Mouse (Mus musculus) right cerebral cortex, adult 2 months (tissue): ENCODE results near the gene Ssmem1.

Experiments used
- DNase-seq, 2 experiments: peaks; one replicate each; pipeline ENCODE4 v3.0.0; 2021 to 2022; ENCODE audit warnings: low spot score in 2 of 2

The Ssmem1 gene

DNA sequence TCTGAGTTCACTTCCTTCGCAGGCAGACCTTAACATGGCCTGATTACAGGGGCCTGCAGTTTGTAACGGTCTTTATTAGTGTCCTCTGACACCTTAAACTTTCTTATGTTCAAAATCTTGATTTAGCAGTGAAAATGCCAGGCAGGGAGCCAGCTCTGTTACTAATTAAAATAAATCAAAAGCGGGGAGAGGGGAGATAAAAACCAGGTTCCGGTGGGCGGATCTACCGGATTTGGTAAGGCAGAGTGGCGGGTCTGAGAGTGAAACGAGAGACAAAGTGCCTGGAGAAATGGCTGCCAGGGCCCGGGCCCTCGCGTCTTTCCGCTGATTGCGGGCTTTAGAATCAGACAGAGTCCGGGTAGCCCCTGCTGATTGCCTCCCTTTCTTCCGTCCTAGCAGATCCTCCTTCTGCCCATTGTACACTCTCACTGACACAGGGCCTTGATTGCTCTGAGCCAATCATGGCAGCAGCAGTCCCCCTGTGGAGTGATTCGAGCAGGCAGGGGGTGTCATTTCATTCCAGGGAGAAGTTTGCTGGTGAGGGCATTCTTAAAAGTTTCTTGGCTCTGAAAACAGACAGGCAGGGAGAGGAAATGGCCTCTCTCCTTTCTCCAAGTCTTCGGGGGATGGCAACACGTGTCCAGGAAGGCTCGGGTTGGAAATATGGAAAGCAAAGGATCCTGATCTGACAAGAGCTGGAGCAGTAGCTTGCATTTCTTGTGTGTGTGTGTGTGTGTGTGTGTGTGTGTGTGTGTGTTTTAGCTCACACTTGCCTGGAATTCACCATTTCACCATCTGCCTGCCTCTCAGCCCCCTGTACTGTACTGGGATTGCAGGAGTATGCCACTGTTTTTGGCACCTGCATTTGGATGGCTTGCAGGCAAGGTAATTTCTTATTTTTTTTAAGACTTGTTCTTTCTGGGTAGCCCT is 17.2 kb downstream of the Ssmem1 start:
- no peak for DNase-seq

DNA sequence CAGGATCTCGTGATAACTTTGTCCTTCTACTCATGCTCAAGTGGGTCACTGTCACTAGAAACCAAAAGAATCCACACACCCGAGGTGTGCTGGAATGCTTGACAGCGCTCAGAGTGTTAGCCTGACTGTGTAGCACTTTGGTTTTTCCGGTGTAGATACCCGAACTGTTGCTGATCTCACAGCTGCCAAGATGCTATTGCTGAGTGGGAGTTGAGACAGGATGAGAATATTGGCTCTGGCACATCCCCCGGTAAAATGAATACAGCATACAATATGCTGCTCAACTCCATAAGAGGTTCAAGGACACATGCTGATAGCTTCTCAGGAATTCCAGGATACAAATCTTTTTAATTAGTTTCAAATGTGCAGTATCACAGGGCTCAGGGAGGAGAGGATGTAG is 19.2 kb downstream of the Ssmem1 start:
- peak; percentile 36 to 44 for DNase-seq

DNA sequence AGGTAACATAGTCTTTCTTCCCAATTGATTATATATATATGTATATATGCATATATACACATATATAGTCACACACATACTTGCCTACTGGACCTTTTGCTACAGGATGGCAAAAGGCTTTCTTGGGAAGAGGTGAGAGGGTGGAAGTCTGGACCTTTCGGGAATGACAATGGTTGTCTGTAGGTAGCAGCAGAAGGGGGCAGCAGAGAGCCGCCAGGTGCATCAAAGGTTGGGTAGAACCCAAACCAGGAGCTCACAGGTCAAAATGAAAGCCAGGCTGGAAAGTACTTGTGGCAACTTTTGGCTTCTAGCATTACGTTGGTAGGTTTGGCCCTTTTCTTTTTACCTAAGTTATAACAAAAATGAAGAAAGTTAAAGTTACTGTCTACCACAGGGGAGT is 25.7 kb downstream of the Ssmem1 start:
- peak in 1 of 2 experiments; percentile 28 for DNase-seq

DNA sequence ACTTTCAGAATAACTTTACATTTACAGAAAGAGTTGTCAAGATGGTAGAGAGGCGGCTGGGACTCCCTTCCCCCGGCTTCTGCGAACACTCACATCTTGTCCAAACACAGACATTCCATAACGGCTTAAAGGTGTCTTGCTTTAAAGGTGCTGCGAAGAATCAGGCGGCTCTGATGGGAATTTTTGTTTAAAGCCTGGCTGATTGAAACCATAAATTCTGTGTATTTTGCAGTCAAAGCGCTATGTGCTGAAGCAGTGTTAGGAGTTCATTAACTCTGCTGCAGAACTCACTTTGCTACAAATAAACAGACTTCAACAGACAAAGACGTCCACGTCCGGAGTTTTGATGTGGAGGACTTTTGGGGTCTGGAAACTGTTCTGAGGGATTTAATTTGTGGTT is 28.6 kb downstream of the Ssmem1 start:
- no peak for DNase-seq

DNA sequence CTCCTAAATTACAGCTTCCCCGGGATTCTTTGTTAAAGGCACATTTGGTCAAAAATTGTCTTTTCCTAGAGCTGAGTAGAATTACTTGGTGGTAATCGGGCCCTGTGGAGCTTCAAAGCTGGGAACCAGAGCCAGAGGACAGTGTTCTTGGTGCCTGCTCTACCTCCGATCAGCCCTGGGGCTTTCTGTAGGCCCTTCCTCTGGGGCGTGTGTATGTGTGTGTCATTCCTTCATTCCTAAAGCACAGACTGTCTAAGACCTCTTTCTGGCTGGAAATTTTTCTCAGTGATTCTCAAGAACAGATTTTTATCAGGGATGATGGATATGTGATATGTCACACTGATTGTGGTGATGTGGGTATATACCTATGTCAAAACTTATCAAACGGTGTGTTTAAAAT is 29.2 kb downstream of the Ssmem1 start:
- no peak for DNase-seq

DNA sequence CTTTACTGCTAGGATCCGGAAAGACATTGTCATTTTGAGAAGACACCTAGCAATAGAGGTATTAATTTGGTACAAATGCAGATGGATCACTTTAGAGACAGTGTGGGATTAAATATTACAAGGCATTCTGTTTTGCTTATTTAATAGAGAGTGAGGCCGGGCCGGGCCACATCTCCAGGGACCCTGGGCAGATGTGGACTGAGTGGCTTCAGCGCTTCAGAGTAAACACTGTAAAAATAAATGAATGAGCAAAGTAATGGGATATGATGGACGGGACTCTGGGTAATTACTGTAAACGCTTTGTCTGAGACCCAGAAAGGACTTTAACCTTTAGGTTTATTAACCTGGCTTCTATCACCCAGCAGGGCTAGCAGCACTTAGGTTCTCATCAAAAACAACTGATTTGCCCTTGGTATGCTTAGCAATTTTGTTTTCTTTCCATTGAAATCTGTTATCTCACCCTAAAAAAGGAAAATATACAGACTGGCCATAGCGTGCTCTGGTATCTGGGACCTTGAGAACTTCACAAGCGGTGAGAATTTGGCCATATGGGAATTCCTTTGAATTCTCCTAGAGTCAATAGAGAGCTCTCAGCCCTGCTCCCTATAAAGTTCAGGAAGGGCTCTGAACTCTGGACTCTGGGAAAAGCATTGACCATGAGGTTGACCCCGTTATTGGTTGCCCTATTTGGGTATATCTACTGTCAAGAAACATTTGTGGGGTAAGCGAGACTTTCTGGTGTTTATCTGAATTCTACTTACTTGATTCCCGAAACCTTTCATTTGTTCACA is 31.6 kb downstream of the Ssmem1 start, which contains the start of gene Cpa2:
TSS of gene Cpa2 (plus strand) at position 574 of the 791 bp plus-strand sequence.
- DNase-seq, result no peak

DNA sequence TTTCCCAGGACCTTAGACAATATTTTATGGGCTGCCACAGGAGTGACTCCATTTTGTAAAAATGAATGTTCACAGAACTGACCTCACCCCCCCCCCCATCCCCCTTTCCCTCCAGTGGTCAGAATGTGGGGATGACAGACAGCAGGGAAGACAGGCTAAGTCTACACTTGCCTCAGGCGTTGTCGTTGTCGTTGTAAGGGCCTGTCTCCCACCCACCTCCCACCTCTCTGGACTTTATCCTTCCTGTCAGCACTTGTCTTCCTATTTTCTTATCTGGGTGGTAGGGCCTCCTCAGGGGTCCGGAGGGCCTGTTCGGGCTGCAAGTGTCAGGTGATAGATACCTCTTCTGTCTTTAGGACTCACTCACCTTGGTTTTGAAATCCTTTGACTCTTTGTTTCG is 32.6 kb downstream of the Ssmem1 start:
- DNase-seq, result no peak

DNA sequence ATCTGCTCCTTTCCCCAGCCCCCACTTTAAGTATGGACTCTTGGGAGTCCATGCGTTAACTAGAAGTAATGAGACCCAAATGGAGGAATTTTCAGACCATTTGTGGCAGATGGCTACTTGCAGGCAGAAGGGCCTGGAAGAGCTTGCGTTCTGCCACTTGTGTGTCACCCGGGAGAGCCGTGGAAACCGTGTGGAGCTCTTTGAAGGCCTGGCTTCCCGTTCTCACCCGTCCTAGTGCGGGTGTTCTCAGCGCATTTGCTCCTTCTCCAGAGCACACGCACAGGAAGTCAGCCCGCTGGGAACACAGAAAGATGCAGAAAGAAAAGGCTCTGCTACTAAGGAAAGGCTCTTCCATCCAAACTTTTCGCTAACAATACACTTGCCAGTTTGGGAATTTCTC is 33.4 kb downstream of the Ssmem1 start:
- no peak for DNase-seq

DNA sequence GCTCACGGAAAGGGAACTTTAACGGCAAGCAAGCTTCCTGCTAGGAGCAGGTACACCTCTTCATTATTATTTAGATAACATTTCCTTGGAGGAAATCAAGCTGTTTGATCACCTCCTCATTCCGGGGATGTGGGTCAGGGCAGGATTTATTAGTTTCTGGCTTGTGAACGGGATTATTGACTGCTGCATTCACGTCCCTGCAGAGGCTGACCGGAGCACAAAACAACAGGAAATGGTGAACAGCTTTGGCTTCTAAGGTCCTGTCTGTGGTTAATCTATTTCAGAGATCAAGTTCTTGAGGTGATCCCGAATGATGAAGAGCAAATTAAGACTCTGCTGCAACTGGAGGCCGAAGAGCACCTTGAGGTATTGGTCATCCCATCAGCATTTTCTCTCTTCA is 34.2 kb downstream of the Ssmem1 start:
- no peak for DNase-seq

DNA sequence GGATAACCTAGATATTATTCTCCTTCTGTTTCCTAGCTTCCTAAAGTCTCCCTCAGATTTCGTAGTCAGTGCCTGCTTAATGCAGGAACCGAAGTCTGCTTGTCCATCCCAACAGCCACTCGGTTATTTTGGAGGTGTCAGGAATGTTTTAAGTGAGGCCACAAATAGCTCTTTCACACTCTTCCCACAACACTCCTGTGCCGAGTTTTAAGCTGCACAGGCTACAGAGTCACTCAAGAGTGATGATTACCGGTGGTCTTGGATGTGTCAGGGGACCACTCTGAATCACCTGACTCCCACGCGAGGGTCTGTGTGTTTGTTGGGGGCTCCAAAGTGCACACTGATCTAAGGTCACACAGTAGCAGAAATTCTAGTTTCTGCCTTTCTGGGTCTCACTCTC is 36.0 kb downstream of the Ssmem1 start:
- peak; percentile 43 to 47 for DNase-seq

DNA sequence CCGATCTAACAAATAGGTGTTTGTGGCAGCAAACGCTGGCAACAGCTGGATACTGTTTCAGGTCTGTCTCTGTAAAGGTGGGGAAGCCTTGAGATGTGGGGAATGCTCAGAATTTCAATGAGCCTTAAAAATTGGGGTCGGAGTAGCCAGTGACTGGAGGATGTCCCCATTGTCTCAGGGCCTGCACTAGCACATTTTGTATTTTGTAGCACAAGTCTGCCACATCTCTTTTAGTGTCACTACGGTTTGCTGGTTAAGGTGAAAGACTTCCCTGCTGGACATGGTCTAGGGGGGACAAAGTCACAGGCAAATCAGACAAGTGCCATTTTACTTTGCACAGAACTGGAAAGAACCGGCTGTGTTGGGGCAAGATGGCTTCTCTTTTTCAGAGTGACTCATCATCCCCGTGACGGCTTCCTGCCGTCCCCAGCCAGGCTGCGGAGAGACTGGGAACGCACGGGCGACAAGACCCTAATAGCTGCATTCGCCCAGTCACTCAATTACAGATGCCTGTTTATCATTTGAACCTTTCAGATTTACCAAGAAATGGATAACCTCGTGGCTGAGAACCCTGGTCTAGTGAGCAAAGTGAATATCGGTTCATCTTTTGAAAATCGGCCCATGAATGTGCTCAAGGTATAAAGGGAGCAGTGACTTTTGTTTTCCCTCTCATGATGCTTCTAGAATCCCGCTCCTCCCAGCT is 37.1 kb downstream of the Ssmem1 start:
- DNase-seq, result peak; percentile 41 to 43

DNA sequence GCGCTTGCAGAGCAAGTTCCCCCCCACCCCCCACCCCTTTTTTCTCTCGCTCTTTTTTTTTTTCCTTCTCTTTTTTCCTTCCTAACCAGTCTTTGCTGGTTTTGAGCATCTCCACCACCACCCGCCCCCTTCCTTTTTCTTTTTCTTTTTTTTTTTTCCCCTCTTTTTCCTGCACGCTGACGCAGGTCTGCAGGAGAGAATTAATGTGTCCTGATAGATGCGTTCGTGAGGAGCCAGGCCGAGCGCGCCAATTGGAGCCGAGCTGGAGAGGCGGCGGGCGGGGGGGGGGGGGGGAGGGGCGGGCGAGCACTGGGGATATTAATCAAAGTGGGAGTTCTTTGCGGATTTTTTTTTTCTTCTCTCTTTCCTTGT is 37.6 kb downstream of the Ssmem1 start:
- no peak for DNase-seq

DNA sequence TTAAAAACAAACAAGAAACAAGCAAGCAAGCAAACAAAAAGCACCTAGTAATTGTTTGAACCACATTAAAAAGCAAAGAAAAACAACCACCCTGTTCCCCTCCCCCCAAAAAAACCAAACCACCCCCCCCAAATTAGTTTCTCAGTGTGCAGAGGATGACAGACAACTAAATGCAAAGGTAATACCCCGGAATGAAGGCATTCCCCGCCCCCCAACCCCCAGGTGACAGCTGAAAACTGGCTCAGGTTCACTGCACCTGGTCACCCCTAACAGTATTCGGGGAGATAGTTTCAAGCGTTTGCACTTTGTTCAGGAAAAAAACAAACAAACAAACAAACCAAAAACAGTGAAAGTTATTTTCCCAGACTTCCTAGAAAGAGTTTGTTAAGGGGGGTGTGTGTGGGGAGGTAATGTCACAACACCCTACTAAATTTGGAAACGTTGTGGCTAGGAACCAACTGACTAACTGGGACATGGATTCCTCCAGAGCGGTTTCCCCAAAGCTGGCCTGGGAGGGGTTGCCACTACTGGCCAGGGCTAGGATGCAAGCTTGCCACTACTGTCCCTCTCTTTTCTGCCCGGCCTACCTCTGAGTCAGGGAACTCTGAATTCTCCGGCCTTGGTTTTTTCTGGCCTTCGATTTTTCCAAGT is 38.1 kb downstream of the Ssmem1 start:
- no peak for DNase-seq

DNA sequence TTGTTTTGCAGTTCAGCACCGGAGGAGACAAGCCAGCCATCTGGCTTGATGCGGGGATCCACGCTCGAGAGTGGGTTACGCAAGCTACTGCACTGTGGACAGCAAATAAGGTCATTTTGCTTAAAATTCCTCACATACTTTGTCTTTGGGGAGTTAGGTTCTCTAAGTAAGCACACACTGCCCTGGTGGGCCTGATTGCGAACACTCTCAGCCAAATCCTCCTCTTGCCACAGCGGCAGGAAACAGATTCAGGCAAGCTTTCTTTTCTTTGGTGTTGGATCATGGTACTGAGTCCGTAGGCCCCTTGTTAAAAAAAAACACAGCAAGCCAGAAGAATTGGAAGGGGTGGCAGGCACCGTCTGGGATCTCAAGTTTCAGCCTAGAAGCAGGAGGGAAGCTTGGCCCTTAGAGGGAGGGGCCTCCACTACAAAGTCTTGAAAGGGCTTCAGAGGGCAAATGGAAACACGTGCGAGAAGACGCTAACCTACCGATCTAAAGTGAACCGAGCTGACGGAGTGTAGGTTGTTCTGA is 39.6 kb downstream of the Ssmem1 start:
- DNase-seq, result peak in 1 of 2 experiments; percentile 22

DNA sequence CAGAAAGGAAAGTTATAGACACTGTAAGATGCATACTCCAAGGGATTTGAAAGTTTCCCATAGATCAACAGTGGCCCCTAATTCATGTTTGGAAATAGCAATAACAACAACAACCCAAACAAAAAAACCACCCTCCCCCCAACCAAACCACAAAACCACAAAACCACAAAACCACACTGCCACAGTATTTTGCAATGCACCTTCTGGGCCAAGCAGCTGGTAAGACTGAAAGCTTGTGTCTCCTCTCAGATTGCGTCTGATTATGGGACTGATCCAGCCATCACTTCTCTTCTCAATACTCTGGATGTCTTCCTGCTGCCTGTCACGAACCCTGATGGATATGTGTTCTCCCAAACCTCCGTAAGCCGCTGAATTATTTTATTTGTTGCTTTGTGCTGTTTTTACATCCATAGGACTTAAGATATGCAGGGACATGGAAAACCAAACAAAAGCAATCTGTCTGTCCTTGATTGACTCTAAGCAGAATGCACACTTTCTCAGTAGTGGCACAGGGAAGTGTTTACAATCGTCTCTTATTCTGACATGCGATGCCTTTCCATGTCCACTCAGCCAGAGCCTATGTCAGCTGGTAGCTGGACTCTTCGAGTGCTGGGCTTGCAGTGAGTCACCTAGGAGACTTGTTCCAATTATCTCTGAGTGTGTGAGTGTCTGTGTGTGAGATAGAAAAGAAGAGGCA is 41.0 kb downstream of the Ssmem1 start:
- no peak for DNase-seq

DNA sequence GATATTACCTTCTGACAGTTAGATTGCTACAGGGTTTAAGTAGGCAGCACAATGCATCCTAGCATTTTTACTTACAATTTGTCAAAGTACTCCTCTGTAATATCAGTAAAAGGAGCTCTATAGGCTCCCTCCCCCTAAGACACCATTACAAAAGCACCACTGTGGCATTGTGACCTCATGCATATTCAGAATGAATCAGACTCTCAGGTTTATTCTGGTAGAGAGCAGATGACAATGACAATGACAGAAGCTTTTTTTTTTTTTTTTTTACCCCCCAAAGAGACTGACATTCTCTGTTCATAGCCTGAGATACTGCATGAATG is 41.5 kb downstream of the Ssmem1 start:
- DNase-seq, result no peak

DNA sequence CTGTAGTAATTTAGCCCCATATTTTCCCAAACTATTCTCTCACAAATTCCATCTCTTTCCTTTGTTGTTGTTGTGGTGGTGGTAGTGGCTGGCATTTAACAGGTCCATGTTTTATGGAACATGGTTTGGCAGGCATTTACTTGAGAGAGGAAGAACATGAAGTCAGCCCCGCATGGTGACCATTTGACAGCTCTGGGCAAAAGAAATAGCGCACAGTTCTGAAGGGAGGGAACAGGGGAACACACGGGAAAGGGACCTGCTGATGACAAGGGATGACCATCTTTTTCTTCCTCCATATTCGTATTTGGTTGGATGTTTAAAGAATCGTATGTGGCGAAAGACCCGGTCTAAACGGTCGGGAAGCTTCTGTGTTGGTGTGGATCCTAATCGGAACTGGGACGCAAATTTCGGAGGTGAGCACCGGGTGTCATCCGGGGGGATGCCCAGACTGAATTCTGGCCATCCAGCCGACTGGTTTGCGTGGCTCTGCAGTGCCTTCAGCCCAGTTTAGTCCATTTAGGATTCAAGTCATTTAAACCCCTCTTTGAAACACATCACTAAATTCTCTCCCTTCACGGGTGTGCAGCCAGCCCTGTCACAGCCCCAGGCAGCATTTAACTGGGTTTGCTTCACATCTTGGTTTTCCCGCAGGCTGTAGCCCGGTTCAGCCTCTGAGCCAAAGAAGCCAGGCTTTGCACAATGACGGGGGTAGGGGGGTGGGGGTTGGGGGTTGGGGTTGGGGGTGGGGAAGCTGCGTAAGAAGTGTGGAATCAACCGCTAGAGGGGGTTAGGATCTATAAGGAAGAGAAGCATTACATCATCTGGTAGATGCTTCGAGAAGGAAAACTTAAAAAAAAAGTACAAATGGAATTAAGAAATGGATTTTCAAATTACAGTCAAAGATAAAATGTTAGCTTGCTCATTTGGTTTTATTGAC is 42.3 kb downstream of the Ssmem1 start:
- DNase-seq, result no peak

DNA sequence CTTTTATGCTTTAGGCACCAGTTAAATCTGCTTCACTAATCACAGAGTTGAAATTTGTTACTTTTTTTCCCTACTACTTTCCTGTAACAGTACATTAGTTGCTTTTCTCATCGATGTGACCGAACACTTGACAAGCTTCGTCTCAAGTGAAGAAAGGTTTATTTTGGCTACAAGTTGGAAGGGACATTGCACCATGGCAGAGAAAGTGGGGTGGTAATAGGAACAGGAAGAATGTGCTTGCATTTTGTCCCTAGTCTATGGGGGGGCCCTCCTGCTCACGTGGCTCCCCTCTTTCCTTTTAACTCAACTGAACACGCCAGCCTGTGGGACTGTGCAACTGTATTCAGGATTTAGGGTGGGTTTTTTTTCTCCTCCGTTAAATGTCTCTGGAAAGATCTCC is 43.0 kb downstream of the Ssmem1 start:
- DNase-seq, result no peak

DNA sequence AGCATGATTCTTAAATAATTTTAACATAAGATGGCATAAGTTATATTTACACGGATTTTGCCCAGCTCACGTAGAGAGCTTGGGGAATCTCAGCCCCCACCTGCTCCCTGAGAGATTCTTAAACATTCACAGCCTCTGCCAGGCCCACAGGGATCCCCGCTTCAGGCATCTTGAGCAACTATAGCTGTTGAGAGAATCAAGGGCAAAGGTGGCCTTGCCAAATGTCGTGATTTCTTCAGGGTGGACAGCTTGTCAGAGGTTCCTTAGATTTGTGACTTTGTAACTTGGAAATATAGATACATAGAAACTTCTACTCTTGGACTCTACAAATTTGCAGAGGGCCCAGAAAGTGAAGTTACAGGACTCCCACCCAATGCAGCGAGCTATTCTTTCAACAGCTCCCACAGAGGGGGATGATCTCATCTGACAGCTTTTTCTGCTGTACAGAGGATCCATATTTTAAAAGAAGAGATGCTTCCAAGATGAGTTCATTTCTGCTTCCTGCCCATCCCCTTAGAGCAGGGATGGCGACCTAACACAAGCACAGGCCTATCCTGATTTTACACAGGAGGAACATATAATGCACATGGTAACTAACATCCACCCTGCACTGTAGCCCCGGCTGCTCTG is 43.8 kb downstream of the Ssmem1 start:
- DNase-seq, result peak in 1 of 2 experiments; percentile 23
